Mouse (Mus musculus) erythroblast, embryonic 14.5 days (primary cell): ENCODE data around the gene Scg2.

ENCODE experiments used
- GATA1 ChIP-seq: IDR thresholded peaks from 2 replicates; pipeline ENCODE4 v1.6.1; 2012; ENCODE audit warnings: low read length, inconsistent platforms, mixed read lengths
- TAL1 ChIP-seq: IDR thresholded peaks from 3 replicates; pipeline ENCODE4 v1.6.1; 2012; ENCODE audit warnings: low read length, inconsistent platforms, mixed read lengths

DNA sequence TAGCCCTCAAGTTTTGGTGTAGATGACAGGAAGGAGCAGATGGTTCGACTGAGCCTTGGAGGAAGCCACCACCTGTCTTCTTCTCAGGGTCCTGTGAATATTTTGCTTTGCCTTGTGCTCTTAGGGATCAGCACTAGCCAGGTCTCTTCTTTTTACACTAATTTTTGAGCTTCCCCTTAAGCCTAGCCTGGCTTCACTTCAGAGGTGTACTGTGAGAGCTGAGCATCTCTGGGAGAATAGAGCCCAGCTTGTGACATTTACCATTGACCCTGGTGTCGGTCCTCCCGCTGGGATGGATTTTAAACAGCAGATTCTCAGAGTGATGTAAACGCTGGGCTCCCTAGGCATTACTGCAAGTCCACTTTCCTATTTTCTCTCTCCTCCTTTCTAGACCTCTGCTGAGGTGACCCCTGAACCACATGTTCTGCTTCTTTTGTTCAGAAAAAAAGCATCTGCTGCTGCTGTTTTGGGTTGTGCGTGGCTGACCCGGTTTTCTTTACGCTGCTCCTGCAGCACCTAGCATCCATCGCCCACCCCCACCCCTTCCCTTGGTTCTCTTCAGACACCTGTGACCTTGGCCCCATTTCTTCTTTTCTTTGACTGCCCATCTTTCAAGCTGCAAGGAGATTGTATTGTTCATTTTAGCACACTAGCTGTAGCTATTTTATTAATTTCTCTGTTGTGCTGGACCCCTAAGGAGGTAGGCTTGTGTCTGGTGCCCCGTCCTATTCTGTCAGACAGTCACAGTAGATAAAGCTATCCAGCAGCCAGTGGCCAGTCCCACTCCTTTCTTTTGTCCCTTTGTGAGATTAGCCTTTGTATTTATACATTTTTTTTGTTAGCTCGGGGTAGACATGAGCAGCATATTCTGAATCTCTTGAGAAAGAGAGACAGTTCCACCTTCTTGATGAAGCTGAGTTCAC lies 38.6 kb downstream of the Scg2 start:
- no peak for TF ChIP-seq TAL1
- no peak for TF ChIP-seq GATA1
